Mouse (Mus musculus) megakaryocyte, embryonic 14.5 days (primary cell): Measurements from ENCODE around the gene Fam69b.

Source experiments
- FLI1 ChIP-seq: IDR thresholded peaks from 2 replicates; pipeline ENCODE4 v1.6.1; 2012; ENCODE audit warnings: low read length, inconsistent platforms, mixed read lengths
- GATA1 ChIP-seq: IDR thresholded peaks from 3 replicates; pipeline ENCODE4 v1.6.1; 2012; ENCODE audit warnings: mixed read lengths, low read length, inconsistent platforms, borderline replicate concordance

- TF ChIP-seq GATA1, result no peak
- no peak for TF ChIP-seq FLI1
Observed at GRCm38 (mm10) chr2:26614903-26615302, 13.4 kb upstream of the Fam69b start.
